Mouse (Mus musculus): ENCODE data around the gene Akip1.

DNA sequence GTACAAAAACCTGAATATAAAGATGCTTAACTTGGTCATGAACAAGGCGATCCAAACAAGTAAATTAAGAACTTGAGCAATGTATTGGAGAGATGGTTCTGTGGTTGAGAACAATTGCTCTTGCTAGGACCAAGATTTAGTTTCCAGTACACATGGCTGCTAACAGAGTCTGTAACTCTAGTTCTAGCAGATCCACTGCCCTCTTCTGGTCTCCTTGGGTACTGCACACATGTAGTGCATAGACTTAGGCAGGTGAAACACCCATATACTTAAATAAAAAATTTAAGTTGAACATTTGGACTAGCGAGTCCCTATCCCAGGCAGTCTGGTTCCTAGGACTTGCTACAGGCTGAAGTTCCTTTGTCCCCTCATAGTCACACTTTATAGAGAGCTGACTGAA is 19.1 kb downstream of the Akip1 start:
- TF ChIP-seq TAL1 (IDR thresholded peaks at IDR 0.05; ENCODE audit: low read length) (no peak), GATA1 (IDR thresholded peaks at IDR 0.05; ENCODE audit: low read length) (no peak)
